Mouse (Mus musculus) liver, embryonic 16.5 days (tissue): ENCODE data around the gene Krt23. TPM values are rescaled to one million over a fixed set of nuclear protein-coding genes. Genes with fewer than 3 reads are reported as not detected.

Experiments used
- ATAC-seq: fragments of 200-750 bp; cut with Nextera tagmentation; 2 replicates; pipeline ENCODE4 v1.8.0; 2017; ENCODE audit warnings: low read depth, mild to moderate bottlenecking, moderate number of reproducible peaks, moderate library complexity
- H3K27ac ChIP-seq: fragments of 300-500 bp; sonication (generic); 2 replicates; pipeline ENCODE4 v1.5.1; 2014; ENCODE audit warnings: mild to moderate bottlenecking, low read length
- H3K27me3 ChIP-seq: fragments of 300-500 bp; sonication (generic); 2 replicates; pipeline ENCODE4 v1.6.1; 2014; ENCODE audit warnings: low read depth, low read length, mixed read lengths; ENCODE audit not compliant: control insufficient read depth, insufficient read depth
- H3K36me3 ChIP-seq: fragments of 300-500 bp; sonication (generic); 2 replicates; pipeline ENCODE4 v1.6.1; 2014; ENCODE audit warnings: mild to moderate bottlenecking; ENCODE audit not compliant: control insufficient read depth, insufficient read depth
- H3K4me1 ChIP-seq: fragments of 300-500 bp; sonication (generic); 2 replicates; pipeline ENCODE4 v1.6.1; 2014; ENCODE audit warnings: low read depth, low read length, mixed read lengths; ENCODE audit not compliant: control insufficient read depth
- H3K4me2 ChIP-seq: fragments of 300-500 bp; sonication (generic); 2 replicates; pipeline ENCODE4 v1.6.1; 2014; ENCODE audit warnings: low read depth, low read length, mixed read lengths
- H3K4me3 ChIP-seq: fragments of 300-500 bp; sonication (generic); 2 replicates; pipeline ENCODE4 v1.5.1; 2014; ENCODE audit warnings: low read depth, mild to moderate bottlenecking, low read length
- H3K9ac ChIP-seq: fragments of 300-500 bp; sonication (generic); 2 replicates; pipeline ENCODE4 v1.6.1; 2014; ENCODE audit warnings: low read depth, low read length
- H3K9me3 ChIP-seq: fragments of 300-500 bp; sonication (generic); replicated peaks from 2 replicates; pipeline ENCODE4 v1.6.1; 2016; ENCODE audit warnings: low read length; ENCODE audit not compliant: control insufficient read depth
- WGBS: fragments of 180-500 bp; shearing (Covaris S2); extraction: QIAGEN DNeasy Blood & Tissue Kit; methylation state at CpG from one replicate; pipeline ENCODE4 v1.1.7; 2014; ENCODE audit not compliant: insufficient replicate concordance; 5-methylcytosine and 5-hydroxymethylcytosine counted together
- polyA plus RNA-seq: library from polyadenylated mRNA; unstranded; fragments of >200 nt; fragmentation: Nextera tagmentation; extraction: Ambion mirVana; gene quantifications from 2 replicates; pipeline ENCODE4 v1.2.1, GENCODE M21; 2015

Gene Krt23
- 1.4 and 1.5 TPM in 2 replicates for polyA plus RNA-seq

DNA sequence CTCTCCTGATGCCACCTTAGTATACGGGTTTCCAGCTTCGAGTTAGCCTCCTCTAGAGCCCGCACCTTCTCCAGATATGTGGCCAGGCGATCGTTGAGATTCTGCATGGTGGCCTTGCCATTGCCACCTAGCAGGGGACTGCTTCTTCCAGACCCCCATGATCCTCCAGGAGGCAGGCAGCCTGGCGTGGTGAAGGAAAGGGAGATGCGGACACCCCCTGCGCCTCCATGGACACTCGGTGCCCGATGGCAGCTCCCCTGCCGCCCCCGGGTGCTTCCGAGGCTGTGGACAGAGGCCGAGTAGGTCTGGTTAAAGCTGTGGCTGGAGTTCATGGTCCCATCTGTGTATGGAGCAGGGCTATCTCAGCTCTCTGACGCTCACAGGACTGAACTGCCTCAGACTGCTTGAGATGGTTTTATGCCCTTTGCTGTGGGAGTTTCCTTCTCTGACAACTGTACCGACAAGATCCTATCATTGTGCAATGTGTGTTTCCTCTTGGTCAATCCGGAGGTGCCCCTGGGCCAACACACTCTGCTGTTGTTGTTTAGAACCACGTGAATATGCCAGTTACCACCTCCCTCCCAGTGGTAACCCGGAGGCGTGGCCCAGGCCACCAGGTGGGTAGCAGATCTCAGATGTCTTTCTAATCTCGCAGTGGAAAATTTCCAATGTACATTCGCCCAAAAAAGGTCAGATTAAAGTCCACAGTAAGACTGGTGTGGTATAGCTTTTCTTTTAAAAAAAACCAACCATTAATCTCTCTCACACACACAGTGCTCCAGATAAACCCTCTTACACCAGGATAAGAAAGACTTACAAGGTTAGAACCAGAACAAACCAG, at the start of gene Krt23:
Gene Krt23, minus strand, starts transcription at position 405 of the 841 bp plus-strand sequence.
- no peaks in the 10 kb centered on the region; the same call in none of the 2 replicates for H3K4me1 ChIP-seq
- WGBS: 56% methylated on average over 22 of the region's 22 CpGs
- H3K27ac ChIP-seq: no peak within 1 kb of the TSS
- no peaks in the 10 kb centered on the region for H3K9me3 ChIP-seq
- H3K9ac ChIP-seq: no peak within 1 kb of the TSS
- no peaks in the 10 kb centered on the region for H3K36me3 ChIP-seq
- no peak within 1 kb of the TSS for H3K4me2 ChIP-seq
- ATAC-seq: peak; percentile 37; the same call in 1 of the 2 replicates
- H3K27me3 ChIP-seq: no peaks in the 10 kb centered on the region
- no peak within 1 kb of the TSS for H3K4me3 ChIP-seq

- ATAC-seq: no peak
- H3K36me3 ChIP-seq: no peaks in the 10 kb centered on the region
- H3K9me3 ChIP-seq: no peaks in the 10 kb centered on the region
- no peak overlapping the region for H3K4me2 ChIP-seq
- H3K27ac ChIP-seq: no peak overlapping the region
- 64% methylated on average over 9 of the region's 9 CpGs for WGBS
- no peak overlapping the region for H3K4me3 ChIP-seq
- no peak overlapping the region for H3K9ac ChIP-seq
- no peaks in the 10 kb centered on the region for H3K27me3 ChIP-seq
- H3K4me1 ChIP-seq: no peaks in the 10 kb centered on the region
Measured at GRCm38 (mm10) chr11:99539721-99540120, 46.8 kb upstream of the Krt23 start.

GRCm38 (mm10) chr11:99521288-99521860, 28.4 kb upstream of the Krt23 start, which contains the start of gene Krt39:
TSS of gene Krt39 (minus strand) at chr11:99521338.
- Histone ChIP-seq H3K27ac (no peak within 1 kb of the TSS), H3K4me2 (no peak within 1 kb of the TSS), H3K36me3 (no peaks in the 10 kb centered on the region), H3K27me3 (no peaks in the 10 kb centered on the region), H3K4me1 (no peaks in the 10 kb centered on the region), H3K9ac (no peak within 1 kb of the TSS), H3K9me3 (no peaks in the 10 kb centered on the region), H3K4me3 (no peak within 1 kb of the TSS)
- 65% methylated on average over 13 of the region's 13 CpGs for WGBS
- ATAC-seq: no peak

DNA sequence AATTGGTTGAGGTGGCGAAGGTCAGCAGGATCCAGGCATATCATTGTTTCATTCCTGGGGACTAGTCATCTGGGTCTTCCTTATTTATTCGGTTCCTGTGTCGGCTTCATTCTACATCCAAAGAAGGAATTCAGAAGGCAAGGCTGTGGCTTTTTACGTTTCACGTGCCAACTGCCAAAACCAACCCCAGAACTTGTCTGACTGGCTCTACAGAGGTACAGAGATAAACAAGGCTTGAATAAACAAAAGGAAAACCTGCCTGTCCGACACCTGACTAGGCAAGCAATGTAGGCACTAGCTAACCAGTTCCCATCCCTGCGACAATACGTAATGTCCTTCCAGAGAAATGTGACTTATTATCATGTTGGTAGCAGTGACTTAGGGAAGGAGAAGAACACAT, 21.2 kb upstream of the Krt23 start:
- no peaks in the 10 kb centered on the region for H3K9me3 ChIP-seq
- no peak overlapping the region for H3K27ac ChIP-seq
- H3K36me3 ChIP-seq: no peaks in the 10 kb centered on the region
- H3K4me3 ChIP-seq: no peak overlapping the region
- H3K9ac ChIP-seq: no peak overlapping the region
- 63% methylated on average over 8 of the region's 8 CpGs for whole genome bisulfite sequencing
- no peak for ATAC-seq
- no peaks in the 10 kb centered on the region for H3K4me1 ChIP-seq
- H3K4me2 ChIP-seq: no peak overlapping the region
- no peaks in the 10 kb centered on the region for H3K27me3 ChIP-seq

DNA sequence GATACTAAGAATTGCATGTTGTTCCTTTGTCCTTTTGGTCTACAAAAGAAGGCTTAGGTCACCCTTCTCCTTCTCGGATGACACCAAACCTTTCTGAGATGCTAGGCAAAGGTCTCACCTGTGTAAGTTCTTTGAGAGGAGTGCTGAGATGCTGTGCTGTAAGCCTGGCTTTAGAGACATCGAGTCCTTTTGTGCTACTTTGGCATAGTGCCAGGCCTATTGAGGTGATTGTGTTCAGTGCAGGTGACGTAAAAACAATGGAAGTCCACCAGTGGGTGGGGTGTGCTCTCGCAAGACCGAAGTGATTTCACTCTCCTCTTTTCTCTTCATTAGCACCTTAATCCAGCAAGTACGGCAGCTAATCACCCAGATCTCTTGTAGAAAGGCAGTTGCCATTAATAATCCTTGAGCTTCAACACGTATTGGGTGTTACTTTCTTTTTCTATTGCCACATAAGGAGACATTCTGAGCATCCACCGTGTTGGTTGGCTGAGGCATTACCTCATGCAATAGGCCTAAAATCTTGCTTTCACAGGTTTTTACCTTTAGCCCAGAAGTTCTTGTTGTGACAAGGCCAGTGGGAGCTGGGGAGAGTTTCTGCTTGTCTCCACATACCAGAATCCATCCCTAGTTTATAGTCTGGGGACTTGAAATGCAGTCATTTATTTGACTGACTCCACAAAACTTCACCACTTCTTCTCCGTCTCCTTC, 7.3 kb upstream of the Krt23 start:
- no peak overlapping the region for H3K4me3 ChIP-seq
- no peaks in the 10 kb centered on the region for H3K4me1 ChIP-seq
- 64% methylated on average over 9 of the region's 9 CpGs for WGBS
- no peak overlapping the region for H3K9ac ChIP-seq
- H3K9me3 ChIP-seq: no peaks in the 10 kb centered on the region
- H3K27ac ChIP-seq: no peak overlapping the region
- no peak overlapping the region for H3K4me2 ChIP-seq
- ATAC-seq: no peak
- H3K36me3 ChIP-seq: no peaks in the 10 kb centered on the region
- no peaks in the 10 kb centered on the region for H3K27me3 ChIP-seq

DNA sequence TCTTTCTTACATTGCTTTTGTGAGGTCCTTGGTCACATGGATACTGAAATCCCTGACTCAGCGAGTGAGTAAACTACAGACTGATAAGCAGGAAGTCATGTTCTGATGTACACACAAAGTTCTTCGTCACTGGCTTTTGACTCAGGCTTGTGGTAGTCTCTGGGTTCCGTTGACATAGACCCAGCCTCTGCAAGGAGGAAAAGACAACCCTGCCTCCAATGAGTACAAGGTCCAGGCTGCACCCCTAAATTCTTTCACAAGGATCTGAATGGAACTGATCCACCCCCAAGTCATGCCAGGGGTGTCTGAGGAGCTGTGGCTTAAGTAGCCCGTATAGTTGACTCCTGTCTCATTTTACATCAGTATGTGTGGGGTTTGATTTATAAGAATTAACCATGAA, 3.5 kb upstream of the Krt23 start:
- 44% methylated on average over 4 of the region's 4 CpGs for WGBS
- no peak overlapping the region for H3K4me2 ChIP-seq
- no peak overlapping the region for H3K27ac ChIP-seq
- no peak overlapping the region for H3K9ac ChIP-seq
- H3K36me3 ChIP-seq: no peaks in the 10 kb centered on the region
- H3K9me3 ChIP-seq: no peaks in the 10 kb centered on the region
- no peaks in the 10 kb centered on the region for H3K27me3 ChIP-seq
- no peak overlapping the region for H3K4me3 ChIP-seq
- ATAC-seq: no peak
- H3K4me1 ChIP-seq: no peaks in the 10 kb centered on the region; the same call in 1 of the 2 replicates

GRCm38 (mm10) chr11:99494741-99495140, 1.8 kb upstream of the Krt23 start:
- Histone ChIP-seq H3K27me3 (no peaks in the 10 kb centered on the region), H3K4me2 (no peak overlapping the region), H3K9me3 (no peaks in the 10 kb centered on the region), H3K27ac (no peak overlapping the region), H3K9ac (no peak overlapping the region), H3K36me3 (no peaks in the 10 kb centered on the region), H3K4me3 (no peak overlapping the region), H3K4me1 (no peaks in the 10 kb centered on the region; the same call in none of the 2 replicates)
- ATAC-seq: no peak
- 58% methylated on average over 4 of the region's 4 CpGs for WGBS

DNA sequence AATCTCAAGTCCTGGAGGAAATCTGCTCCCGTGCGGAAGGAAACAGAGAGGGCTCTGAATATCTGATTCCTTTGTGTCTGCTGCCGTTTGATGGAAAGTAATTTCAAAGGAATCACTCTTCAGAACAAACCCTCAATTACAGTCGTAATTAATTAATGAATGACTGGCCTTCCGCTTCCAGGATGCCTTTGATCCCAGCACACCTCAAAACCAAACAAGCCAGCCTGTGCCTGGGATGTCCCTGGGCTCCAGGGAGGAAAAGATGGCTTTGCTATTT, 575 bp upstream of the Krt23 start:
- Histone ChIP-seq H3K9me3 (no peaks in the 10 kb centered on the region), H3K4me3 (no peak overlapping the region), H3K36me3 (no peaks in the 10 kb centered on the region), H3K27ac (no peak overlapping the region), H3K4me2 (no peak overlapping the region), H3K4me1 (no peaks in the 10 kb centered on the region; the same call in none of the 2 replicates), H3K9ac (no peak overlapping the region), H3K27me3 (no peaks in the 10 kb centered on the region)
- no peak for ATAC-seq
- 40% methylated on average over 5 of the region's 5 CpGs for WGBS

- Histone ChIP-seq H3K4me3 (no peak overlapping the region), H3K4me2 (no peak overlapping the region), H3K9me3 (no peaks in the 10 kb centered on the region), H3K36me3 (no peaks in the 10 kb centered on the region), H3K27me3 (no peaks in the 10 kb centered on the region), H3K4me1 (no peaks in the 10 kb centered on the region; the same call in none of the 2 replicates), H3K27ac (no peak overlapping the region), H3K9ac (no peak overlapping the region)
- peak; percentile 41; the same call in 1 of the 2 replicates for ATAC-seq
- 57% methylated on average over 8 of the region's 8 CpGs for WGBS
Measured at GRCm38 (mm10) chr11:99491040-99491439, 1.9 kb downstream of the Krt23 start.
